Mouse (Mus musculus): ENCODE data around the gene Map3k3. TPM values are rescaled to one million over a fixed set of nuclear protein-coding genes. Genes with fewer than 3 reads are reported as not detected.
"Not testable (repeated sequence)": the region's sequence is repeated elsewhere in the genome, so short reads cannot be mapped to it uniquely, and the experiment has no call there.

Gene Map3k3
- total RNA-seq, 2 experiments from 2014 or later, result 45.9 to 47.1 TPM

- DNase-seq (ENCODE audit: low spot score in 2 of 2), result no peak
Observed at GRCm38 (mm10) chr11:106073774-106074173, 10.6 kb upstream of the Map3k3 start.

DNA sequence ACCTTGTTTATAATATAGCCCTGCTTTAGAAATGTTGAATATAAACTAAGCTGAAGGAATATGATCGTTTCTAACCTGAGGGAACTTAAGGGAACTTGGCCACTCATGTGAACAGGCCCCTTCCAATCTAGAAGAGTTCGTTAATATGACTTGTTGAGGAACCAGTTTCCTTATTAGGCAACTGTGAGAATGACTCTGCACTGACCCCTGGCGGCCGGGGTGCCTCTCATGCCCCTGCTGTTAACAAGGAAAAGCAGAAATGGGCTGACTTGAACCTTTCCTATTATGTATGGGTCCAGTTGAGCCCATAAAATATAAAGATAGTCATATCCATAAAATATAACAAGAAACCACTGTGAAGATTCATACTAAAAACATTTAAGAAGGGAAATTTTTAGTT, 8.1 kb upstream of the Map3k3 start:
- DNase-seq (ENCODE audit: low spot score in 2 of 2), result peak; percentile 40 to 67

GRCm38 (mm10) chr11:106084911-106085561, 623 bp downstream of the Map3k3 start:
- peak; percentile 76 to 83 for DNase-seq (ENCODE audit: low spot score in 2 of 2)

DNA sequence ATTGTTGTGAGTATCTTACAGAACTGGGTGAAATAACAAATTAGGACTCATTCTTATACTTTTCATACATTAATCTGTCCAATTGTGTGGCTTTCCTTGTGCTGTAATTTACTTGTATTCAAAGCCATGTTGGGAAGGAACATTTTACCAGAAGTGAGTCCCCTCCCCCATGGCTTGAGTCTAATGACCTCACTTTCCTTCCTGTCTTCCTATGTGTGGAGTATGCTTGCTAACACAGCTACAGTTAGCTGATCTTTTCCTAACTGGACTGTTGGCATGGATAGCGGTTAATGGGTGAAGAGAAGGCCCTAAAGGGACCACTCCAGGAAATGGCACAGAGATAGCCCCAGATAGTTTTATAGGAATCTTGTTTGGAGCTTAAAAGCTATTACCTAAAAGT, 13.8 kb downstream of the Map3k3 start:
- DNase-seq (ENCODE audit: low spot score in 2 of 2), result no peak

GRCm38 (mm10) chr11:106102866-106103265, 18.5 kb downstream of the Map3k3 start:
- DNase-seq (ENCODE audit: low spot score in 2 of 2), result no peak

GRCm38 (mm10) chr11:106106047-106106587, 21.7 kb downstream of the Map3k3 start:
- DNase-seq (ENCODE audit: low spot score in 2 of 2), result no peak

DNA sequence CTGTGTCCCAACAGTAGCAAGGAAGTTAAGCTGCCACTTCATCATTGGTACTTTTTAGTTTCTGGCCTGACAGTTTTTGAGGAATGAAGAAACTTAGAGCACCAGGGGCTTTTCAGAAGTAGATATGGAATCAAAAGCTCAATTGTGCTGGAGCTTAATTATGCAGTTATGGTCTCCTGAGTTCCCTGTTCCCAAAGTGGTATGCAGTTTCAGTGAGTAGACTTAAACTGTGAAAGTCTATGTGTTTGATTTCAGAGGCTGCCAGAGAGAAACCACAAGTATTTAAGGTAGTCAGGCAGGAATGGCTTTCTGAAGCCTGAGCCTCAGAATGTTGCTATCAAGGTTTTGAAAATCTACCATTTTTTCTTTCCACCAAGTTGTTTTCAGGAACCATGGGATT, 27.3 kb downstream of the Map3k3 start:
- DNase-seq (ENCODE audit: low spot score in 2 of 2), result no peak

- DNase-seq (ENCODE audit: low spot score in 2 of 2), result no peak
Observed at GRCm38 (mm10) chr11:106122221-106122620, 37.8 kb downstream of the Map3k3 start.

DNA sequence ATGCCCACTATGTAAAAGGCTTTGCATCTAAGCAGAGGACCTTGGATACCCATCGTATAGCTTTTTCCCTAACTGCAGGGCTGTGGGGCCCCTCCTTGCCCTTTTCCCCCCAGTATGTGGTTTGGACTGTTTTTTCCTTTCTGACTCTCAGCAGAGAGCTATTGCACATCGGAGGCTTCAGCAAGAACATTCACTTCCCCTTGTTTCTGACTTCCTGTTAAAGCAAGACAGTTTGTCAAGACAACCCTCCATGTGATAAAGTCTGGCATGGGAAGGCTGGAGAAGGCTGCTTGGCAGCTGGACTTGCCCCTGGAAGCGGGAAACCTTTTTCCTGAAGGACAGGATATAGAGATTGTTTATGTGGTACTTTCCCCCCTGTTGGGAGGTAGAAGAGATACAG, 38.3 kb downstream of the Map3k3 start:
- no peak for DNase-seq (ENCODE audit: low spot score in 2 of 2)

DNA sequence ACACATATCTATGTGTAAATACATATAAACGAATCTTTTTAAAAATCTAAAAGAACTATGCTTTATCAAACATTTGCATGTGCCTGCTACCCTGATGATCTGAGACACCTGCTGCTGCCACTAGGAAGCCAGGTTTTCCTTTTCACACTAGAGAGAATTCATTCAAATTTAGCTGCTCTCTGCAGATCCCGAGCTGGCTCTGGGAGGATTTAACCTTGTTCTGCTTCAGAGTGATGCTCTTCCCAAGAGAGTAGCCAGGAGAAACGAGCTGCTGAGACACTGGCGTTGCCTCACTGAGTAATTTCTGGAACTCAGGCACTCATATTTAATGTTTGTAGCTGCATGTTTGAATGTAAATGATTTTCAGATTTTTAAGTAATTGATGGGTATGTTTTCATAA, 40.4 kb downstream of the Map3k3 start:
- no peak for DNase-seq (ENCODE audit: low spot score in 2 of 2)

DNA sequence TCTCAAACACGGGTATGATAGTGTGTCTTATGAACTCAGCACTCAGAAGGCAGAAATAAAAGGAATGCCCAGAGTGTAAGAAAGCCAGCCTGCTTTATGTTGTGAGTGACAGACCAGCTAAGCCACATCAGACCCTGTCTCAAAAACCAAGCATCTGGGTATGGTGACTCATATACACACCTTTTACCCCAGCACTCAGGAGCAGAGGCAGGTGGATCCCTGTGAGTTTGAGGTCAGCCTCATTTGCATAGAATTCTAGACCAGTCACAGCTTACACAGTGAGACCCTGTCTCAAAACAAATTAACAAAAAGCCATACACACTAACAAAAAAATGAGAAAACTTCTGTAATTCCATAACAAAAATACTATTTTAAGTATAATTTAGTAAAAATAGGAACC, 41.4 kb downstream of the Map3k3 start:
- no peak for DNase-seq (ENCODE audit: low spot score in 2 of 2)

DNA sequence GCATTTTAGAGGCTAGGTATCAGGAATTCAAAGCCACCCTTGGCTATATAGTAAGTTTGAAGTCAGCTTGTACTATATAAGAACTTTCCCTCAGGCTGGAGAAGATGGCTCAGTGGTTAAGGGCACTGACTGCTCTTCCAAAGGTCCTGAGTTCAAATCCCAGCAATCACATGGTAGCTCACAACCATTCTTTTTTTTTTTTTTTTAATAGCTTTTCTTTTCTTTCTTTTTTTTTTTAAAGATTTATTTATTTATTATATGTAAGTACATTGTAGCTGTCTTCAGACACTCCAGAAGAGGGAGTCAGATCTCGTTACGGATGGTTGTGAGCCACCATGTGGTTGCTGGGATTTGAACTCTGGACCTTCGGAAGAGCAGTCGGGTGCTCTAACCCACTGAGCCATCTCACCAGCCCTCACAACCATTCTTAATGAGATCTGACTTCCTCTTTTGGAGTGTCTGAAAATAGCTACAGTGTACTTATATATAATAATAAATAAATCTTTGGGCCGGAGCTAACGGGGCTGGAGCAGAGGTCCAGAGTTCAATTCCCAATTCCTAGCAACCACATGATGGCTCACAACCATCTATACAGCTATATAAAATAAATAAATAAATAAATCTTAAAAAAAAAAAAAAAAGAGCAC, 42.4 kb downstream of the Map3k3 start:
- DNase-seq (ENCODE audit: low spot score in 2 of 2), result not testable (repeated sequence)

GRCm38 (mm10) chr11:106129477-106129876, 45.1 kb downstream of the Map3k3 start:
- no peak for DNase-seq (ENCODE audit: low spot score in 2 of 2)

- no peak for DNase-seq (ENCODE audit: low spot score in 2 of 2)
Observed at GRCm38 (mm10) chr11:106132516-106132915, 48.1 kb downstream of the Map3k3 start.

DNA sequence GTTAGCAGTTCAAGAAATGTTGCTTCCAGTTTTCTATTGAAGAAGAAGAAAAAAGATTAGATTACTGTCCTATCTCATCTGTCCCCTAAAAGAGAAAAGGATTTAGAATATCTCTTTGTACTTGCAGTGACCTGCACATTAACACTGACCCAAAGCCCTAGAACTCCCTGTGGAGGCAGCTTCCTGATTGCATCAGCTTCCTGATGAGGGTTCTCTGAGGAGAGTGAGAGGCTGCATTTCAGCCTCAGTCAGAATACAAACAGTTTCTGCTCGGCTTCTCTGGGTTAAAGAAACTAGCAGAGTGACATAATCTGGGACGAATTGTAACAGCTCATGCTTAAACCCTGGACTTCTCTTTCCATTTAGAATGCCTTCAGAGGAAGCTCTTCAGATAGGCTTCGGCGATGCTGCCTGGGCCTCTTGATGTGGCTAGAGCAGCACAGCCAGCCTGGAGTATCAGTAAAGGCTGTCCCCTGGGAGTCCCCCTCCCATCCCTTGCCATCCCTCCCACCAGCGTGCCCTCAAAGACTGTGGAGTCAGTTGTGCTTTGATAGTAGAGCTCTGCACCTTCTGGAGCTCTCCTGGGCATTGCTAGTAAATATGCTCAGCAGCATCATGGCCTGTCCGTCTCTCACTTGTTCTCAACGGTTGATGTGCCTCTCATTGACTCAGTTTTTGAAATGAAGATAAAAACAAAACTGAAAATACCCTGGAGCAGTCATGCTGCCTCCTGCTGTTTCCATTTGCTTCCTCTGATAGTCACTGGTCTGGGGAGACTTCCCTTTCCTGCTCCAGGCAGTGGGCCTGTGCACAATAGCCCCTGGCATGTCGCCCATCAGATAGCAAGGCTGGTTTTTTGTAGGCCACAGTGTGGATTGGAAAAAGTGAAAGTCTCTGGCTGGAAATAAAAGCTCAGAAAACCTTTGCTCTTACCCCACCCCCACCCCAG, 50.4 kb downstream of the Map3k3 start:
- DNase-seq (ENCODE audit: low spot score in 2 of 2), result peak in 1 of 2 experiments; percentile 73

GRCm38 (mm10) chr11:106151219-106151618, 66.8 kb downstream of the Map3k3 start:
- no peak for DNase-seq (ENCODE audit: low spot score in 2 of 2)

DNA sequence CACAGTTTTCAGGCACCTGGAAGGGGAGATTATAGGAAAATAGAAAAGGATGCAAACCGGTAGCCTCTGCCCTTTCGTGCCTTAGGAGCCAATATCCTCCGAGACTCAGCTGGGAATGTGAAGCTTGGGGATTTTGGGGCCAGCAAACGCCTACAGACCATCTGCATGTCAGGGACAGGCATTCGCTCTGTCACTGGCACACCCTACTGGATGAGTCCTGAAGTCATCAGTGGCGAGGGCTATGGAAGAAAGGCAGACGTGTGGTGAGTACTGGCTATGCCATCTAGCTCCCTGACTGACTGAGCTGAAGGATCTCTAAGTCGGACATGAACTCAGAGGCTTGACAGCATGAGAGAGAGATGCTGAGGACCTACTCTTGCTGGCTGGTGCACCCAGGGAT, 67.7 kb downstream of the Map3k3 start:
- no peak for DNase-seq (ENCODE audit: low spot score in 2 of 2)

DNA sequence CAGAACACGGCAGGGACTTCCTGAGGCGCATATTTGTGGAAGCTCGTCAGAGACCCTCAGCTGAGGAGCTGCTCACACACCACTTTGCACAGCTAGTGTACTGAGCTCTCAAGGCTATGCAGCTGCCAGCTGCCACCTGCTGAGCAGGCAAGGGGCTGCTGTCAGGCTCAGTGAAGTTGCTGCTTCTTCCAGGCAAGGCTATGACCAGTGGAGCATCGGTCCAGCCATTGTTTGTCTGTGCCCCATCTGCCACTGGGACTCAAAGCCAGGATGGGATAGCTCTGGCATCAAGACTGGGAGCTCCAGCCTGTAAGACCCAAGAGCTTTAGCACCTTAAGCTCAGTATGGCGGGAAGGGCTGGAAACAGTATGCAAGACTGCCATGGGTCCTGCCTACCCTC, 69.7 kb downstream of the Map3k3 start:
- DNase-seq (ENCODE audit: low spot score in 2 of 2), result no peak

DNA sequence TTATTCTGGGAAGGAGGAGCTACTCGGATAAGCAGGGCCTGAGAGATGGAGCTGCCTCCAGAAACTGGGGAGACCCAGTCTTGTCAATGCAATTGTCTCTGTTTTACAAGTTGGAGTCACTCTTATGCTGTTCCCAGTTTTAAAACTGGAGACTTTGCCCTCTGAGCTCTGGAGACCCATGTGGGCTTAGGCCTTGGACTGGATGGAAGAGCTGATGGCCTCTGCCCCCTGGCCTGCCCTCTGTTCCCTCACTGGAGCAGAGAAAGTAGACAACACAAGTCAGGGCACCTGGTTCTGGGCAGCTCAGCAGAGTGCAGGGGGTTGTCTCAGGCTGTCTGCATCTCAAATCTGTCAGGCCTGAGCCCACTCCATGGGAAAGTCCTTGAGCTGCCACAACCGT, 70.4 kb downstream of the Map3k3 start:
- no peak for DNase-seq (ENCODE audit: low spot score in 2 of 2)

GRCm38 (mm10) chr11:106155761-106156160, 71.3 kb downstream of the Map3k3 start:
- no peak for DNase-seq (ENCODE audit: low spot score in 2 of 2)

- DNase-seq (ENCODE audit: low spot score in 2 of 2), result no peak
Observed at GRCm38 (mm10) chr11:106156257-106156656, 71.8 kb downstream of the Map3k3 start.

GRCm38 (mm10) chr11:106157154-106157553, 72.7 kb downstream of the Map3k3 start:
- DNase-seq (ENCODE audit: low spot score in 2 of 2), result no peak
